Mouse (Mus musculus) hindbrain, embryonic 11.5 days (tissue): ENCODE measurements around the gene Tuba1c. TPM values are rescaled to one million over a fixed set of nuclear protein-coding genes. Genes with fewer than 3 reads are reported as not detected.

ENCODE experiments used
- ATAC-seq: fragments of 200-750 bp; cut with Nextera tagmentation; 2 replicates; pipeline ENCODE4 v1.8.0; 2017; ENCODE audit warnings: mild to moderate bottlenecking, moderate TSS enrichment, moderate library complexity; ENCODE audit not compliant: low FRiP score
- DNase-seq: peaks from one replicate; pipeline ENCODE4 v3.0.0-alpha.2; 2015; ENCODE audit warnings: low spot score
- H3K27ac ChIP-seq: fragments of 300-500 bp; sonication (generic); 2 replicates; pipeline ENCODE4 v1.5.1; 2014; ENCODE audit warnings: mild to moderate bottlenecking, low read depth, low read length
- H3K27me3 ChIP-seq: fragments of 300-500 bp; sonication (generic); 2 replicates; pipeline ENCODE4 v1.6.1; 2014; ENCODE audit warnings: mild to moderate bottlenecking, low read length, moderate library complexity, mixed read lengths; ENCODE audit not compliant: control insufficient read depth, insufficient read depth
- H3K36me3 ChIP-seq: fragments of 300-500 bp; sonication (generic); 2 replicates; pipeline ENCODE4 v1.6.1; 2014; ENCODE audit warnings: mild to moderate bottlenecking, low read length, moderate library complexity, mixed read lengths; ENCODE audit not compliant: control insufficient read depth, insufficient read depth
- H3K4me1 ChIP-seq: fragments of 300-500 bp; sonication (generic); replicated peaks from 2 replicates; pipeline ENCODE4 v1.6.1; 2014; ENCODE audit warnings: low read length, mixed read lengths; ENCODE audit not compliant: control insufficient read depth, insufficient read depth
- H3K4me2 ChIP-seq: fragments of 300-500 bp; sonication (generic); replicated peaks from 2 replicates; pipeline ENCODE4 v1.6.1; 2014; ENCODE audit warnings: mild to moderate bottlenecking, low read depth, low read length
- H3K4me3 ChIP-seq: fragments of 300-500 bp; sonication (generic); 2 replicates; pipeline ENCODE4 v1.5.1; 2014; ENCODE audit warnings: low read depth, low read length
- H3K9ac ChIP-seq: fragments of 300-500 bp; sonication (generic); 2 replicates; pipeline ENCODE4 v1.6.1; 2014; ENCODE audit warnings: low read depth, low read length
- H3K9me3 ChIP-seq: fragments of 300-500 bp; sonication (generic); 2 replicates; pipeline ENCODE4 v1.6.1; 2016; ENCODE audit warnings: low read length; ENCODE audit not compliant: control insufficient read depth
- WGBS: fragments of 180-500 bp; shearing (Covaris S2); extraction: QIAGEN DNeasy Blood & Tissue Kit; methylation state at CpG from one replicate; pipeline ENCODE4 v1.1.7; 2014; 5-methylcytosine and 5-hydroxymethylcytosine counted together
- polyA plus RNA-seq: library from polyadenylated mRNA; unstranded; fragments of >200 nt; fragmentation: Nextera tagmentation; extraction: Ambion mirVana; gene quantifications from 2 replicates; pipeline ENCODE4 v1.2.1, GENCODE M21; 2014

Gene Tuba1c
- polyA plus RNA-seq, 1 experiment from 2014 or later, result 93.2 TPM

- no peak overlapping the region for H3K27ac ChIP-seq
- no peaks in the 10 kb centered on the region for H3K9me3 ChIP-seq
- H3K36me3 ChIP-seq, result no peaks in the 10 kb centered on the region
- 97% methylated on average over 5 of the region's 5 CpGs for WGBS
- no peak overlapping the region for H3K4me3 ChIP-seq
- no peak overlapping the region for H3K9ac ChIP-seq
- H3K4me2 ChIP-seq, result no peak overlapping the region
- DNase-seq (no peak), ATAC-seq (no peak)
- H3K4me1 ChIP-seq, result peaks cover 3% of the 10 kb centered on the region; the same call in 1 of the 2 replicates
- H3K27me3 ChIP-seq, result no peaks in the 10 kb centered on the region
Measured at GRCm38 (mm10) chr15:99003600-99003999, 26.1 kb upstream of the Tuba1c start.

- Histone ChIP-seq H3K4me1 (no peaks in the 10 kb centered on the region), H3K4me2 (no peak overlapping the region), H3K9me3 (no peaks in the 10 kb centered on the region), H3K27me3 (no peaks in the 10 kb centered on the region), H3K27ac (no peak overlapping the region), H3K9ac (no peak overlapping the region), H3K4me3 (no peak overlapping the region), H3K36me3 (no peaks in the 10 kb centered on the region)
- 63% methylated on average over 6 of the region's 6 CpGs for WGBS
- DNase-seq (no peak), ATAC-seq (no peak)
Measured at GRCm38 (mm10) chr15:99008801-99009241, 20.9 kb upstream of the Tuba1c start.

- Histone ChIP-seq H3K4me2 (no peak overlapping the region), H3K9ac (no peak overlapping the region), H3K4me3 (no peak overlapping the region), H3K4me1 (no peaks in the 10 kb centered on the region), H3K27ac (no peak overlapping the region), H3K27me3 (no peaks in the 10 kb centered on the region), H3K9me3 (no peaks in the 10 kb centered on the region), H3K36me3 (no peaks in the 10 kb centered on the region)
- ATAC-seq, result no peak
- WGBS, result 91% methylated on average over 2 of the region's 2 CpGs
- DNase-seq, result no peak
Measured at GRCm38 (mm10) chr15:99010896-99011295, 18.8 kb upstream of the Tuba1c start.

DNA sequence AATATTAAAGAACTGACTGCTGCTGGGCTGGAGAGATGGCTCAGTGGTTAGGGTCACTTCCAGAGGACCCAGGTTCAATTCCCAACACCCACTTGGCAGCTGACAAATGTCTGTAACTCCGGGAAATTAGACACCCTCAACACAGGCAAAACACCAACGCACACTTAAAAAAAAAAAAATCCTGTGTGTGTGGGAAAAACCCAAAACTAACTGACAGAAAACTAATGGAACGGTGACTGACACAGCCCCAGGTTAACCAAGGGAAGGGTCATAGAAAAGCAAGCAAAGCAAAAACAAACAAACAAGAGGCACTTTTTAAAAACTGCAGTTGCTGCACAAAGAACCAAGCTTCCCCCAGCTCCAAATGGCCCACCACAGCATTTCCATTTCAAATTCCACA is 17.7 kb upstream of the Tuba1c start:
- DNase-seq (no peak), ATAC-seq (no peak)
- no peaks in the 10 kb centered on the region for H3K27me3 ChIP-seq
- H3K4me3 ChIP-seq, result no peak overlapping the region
- H3K4me1 ChIP-seq, result no peaks in the 10 kb centered on the region
- no peaks in the 10 kb centered on the region for H3K36me3 ChIP-seq
- H3K9ac ChIP-seq, result no peak overlapping the region
- H3K4me2 ChIP-seq, result no peak overlapping the region
- no peaks in the 10 kb centered on the region for H3K9me3 ChIP-seq
- H3K27ac ChIP-seq, result no peak overlapping the region
- 76% methylated on average over 3 of the region's 3 CpGs for WGBS

DNA sequence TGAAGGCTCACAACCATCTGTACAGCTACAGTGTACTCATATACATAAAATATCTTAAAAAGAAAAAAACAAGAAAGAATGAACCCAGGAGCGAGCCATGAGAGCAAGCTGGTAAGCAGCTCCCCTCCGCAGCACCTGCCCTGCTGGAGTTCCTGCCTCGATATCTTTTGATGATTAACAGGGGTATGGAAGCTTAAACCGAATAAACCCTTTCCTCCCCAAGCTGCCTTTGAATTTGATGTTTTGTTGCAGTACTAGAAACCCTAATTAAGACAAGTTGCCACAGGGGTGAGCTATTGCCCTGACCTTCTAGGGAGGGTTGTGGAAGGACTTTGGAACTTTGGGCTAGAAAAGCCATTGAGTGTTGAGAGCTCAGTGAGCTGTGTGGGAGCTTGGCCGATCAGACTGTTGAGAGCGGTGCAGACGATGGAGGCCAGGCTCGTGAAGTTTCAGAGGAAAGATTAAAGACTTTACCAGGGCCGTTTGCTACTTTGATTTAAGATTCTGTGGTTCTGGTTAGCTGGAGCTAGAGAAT is 15.1 kb upstream of the Tuba1c start:
- WGBS, result 73% methylated on average over 9 of the region's 9 CpGs
- H3K27me3 ChIP-seq, result no peaks in the 10 kb centered on the region

DNA sequence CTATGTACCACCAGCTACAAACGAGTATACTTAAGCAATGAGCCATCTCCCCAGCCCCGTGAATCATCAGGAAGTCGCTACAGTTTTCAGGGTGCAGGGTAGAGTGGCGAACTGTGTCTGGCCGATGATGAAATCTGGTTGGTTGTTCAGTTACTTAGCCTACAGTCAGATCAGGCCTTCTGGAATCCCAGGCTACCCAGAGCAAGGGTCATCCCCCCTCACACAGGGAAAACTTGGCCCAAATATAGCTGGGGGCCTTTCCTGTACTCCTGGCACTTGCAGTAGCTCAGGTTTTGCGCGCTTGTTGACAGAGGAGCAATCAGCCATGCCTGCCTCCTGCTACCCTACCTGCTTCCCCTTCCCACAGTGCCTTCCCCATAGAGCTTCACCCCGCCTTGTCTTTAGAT is 12.3 kb upstream of the Tuba1c start:
- no peak overlapping the region for H3K4me2 ChIP-seq
- no peak overlapping the region for H3K4me3 ChIP-seq
- no peaks in the 10 kb centered on the region for H3K36me3 ChIP-seq
- ATAC-seq (no peak), DNase-seq (no peak)
- no peaks in the 10 kb centered on the region for H3K9me3 ChIP-seq
- WGBS, result 82% methylated on average over 8 of the region's 8 CpGs
- H3K9ac ChIP-seq, result no peak overlapping the region
- no peak overlapping the region for H3K27ac ChIP-seq
- H3K27me3 ChIP-seq, result no peaks in the 10 kb centered on the region
- no peaks in the 10 kb centered on the region for H3K4me1 ChIP-seq

More for the DNA sequence above, 15.1 kb upstream of the Tuba1c start:
- DNase-seq (no peak), ATAC-seq (no peak)
- Histone ChIP-seq H3K4me2 (no peak overlapping the region), H3K4me1 (no peaks in the 10 kb centered on the region), H3K9ac (no peak overlapping the region), H3K4me3 (no peak overlapping the region), H3K27ac (no peak overlapping the region), H3K9me3 (no peaks in the 10 kb centered on the region), H3K36me3 (no peaks in the 10 kb centered on the region)

- no peak for DNase-seq
- WGBS, result 61% methylated on average over 9 of the region's 9 CpGs
- H3K27ac ChIP-seq, result no peak overlapping the region
Measured at GRCm38 (mm10) chr15:99017986-99018385, 11.7 kb upstream of the Tuba1c start.

DNA sequence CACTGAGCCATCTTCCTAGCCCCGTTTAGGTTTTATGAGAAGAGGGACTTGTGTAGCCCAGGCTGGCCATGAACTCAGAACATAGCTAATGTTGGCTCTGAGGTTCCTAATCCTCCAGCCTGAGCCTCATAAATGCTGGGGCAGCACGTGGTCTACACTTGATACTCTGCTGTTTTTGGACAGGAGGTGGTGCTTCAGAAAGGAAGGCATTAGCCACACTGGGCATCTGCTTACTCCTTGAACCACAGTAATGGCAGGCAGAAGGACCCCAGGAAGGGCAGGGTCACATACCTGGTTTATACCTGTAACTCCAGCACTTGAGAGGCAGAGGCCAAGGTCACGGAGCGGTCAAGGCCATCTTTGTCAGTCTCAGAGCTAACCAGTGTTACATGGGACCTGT is 11.1 kb upstream of the Tuba1c start:
- 81% methylated on average over 4 of the region's 4 CpGs for WGBS
- no peak for ATAC-seq
- DNase-seq, result no peak

More at GRCm38 (mm10) chr15:99017986-99018385, 11.7 kb upstream of the Tuba1c start:
- H3K9ac ChIP-seq, result no peak overlapping the region
- H3K4me1 ChIP-seq, result no peaks in the 10 kb centered on the region
- no peak overlapping the region for H3K4me2 ChIP-seq
- no peak overlapping the region for H3K4me3 ChIP-seq
- no peaks in the 10 kb centered on the region for H3K36me3 ChIP-seq
- H3K27me3 ChIP-seq, result no peaks in the 10 kb centered on the region
- no peaks in the 10 kb centered on the region for H3K9me3 ChIP-seq
- ATAC-seq, result no peak

DNA sequence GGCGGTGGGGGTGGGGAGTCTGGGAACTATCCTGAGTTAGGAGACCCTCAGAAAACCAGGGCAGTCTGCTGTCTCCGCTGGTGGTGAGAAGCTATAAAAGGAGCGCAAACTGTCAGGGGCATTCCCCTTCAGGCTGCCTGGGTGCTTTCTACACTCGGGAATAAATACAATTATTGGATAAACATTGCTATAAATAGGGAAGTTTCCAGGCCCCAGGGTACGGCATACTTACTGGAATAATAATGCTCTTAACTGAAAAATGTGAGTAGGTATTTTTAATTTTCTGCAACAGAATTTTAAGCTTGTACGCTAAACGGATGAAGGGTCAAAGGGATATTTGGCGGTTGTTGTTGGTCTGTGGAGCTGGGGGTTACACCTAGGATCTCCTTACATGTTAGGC is 10.3 kb upstream of the Tuba1c start:
- no peaks in the 10 kb centered on the region for H3K27me3 ChIP-seq
- no peak overlapping the region for H3K4me2 ChIP-seq
- H3K36me3 ChIP-seq, result no peaks in the 10 kb centered on the region
- no peaks in the 10 kb centered on the region for H3K4me1 ChIP-seq
- no peaks in the 10 kb centered on the region for H3K9me3 ChIP-seq
- no peak overlapping the region for H3K9ac ChIP-seq
- 63% methylated on average over 8 of the region's 8 CpGs for WGBS
- ATAC-seq (no peak), DNase-seq (no peak)
- no peak overlapping the region for H3K4me3 ChIP-seq
- no peak overlapping the region for H3K27ac ChIP-seq

More for the DNA sequence above, 11.1 kb upstream of the Tuba1c start:
- Histone ChIP-seq H3K36me3 (no peaks in the 10 kb centered on the region), H3K9ac (no peak overlapping the region), H3K4me3 (no peak overlapping the region), H3K9me3 (no peaks in the 10 kb centered on the region), H3K4me2 (no peak overlapping the region), H3K27ac (no peak overlapping the region), H3K27me3 (no peaks in the 10 kb centered on the region), H3K4me1 (no peaks in the 10 kb centered on the region)
